Mouse (Mus musculus) hindbrain, embryonic 11.5 days (tissue): ENCODE measurements at regions not wholly inside any gene's neighbourhood (a gene's known extent, or its start where the extent isn't known, plus 50 kb on each side); places are given as distances from the start of the nearest gene placed in this dataset.
A peak's percentile ranks its signal among the peaks of the same experiment; 100 is the strongest.

Experiments used
- ATAC-seq: fragments of 200-750 bp; cut with Nextera tagmentation; 2 replicates; pipeline ENCODE4 v1.8.0; 2017; ENCODE audit warnings: mild to moderate bottlenecking, moderate TSS enrichment, moderate library complexity; ENCODE audit not compliant: low FRiP score
- DNase-seq: peaks from one replicate; pipeline ENCODE4 v3.0.0-alpha.2; 2015; ENCODE audit warnings: low spot score
- H3K27ac ChIP-seq: fragments of 300-500 bp; sonication (generic); 2 replicates; pipeline ENCODE4 v1.5.1; 2014; ENCODE audit warnings: mild to moderate bottlenecking, low read depth, low read length
- H3K27me3 ChIP-seq: fragments of 300-500 bp; sonication (generic); 2 replicates; pipeline ENCODE4 v1.6.1; 2014; ENCODE audit warnings: mild to moderate bottlenecking, low read length, moderate library complexity, mixed read lengths; ENCODE audit not compliant: control insufficient read depth, insufficient read depth
- H3K36me3 ChIP-seq: fragments of 300-500 bp; sonication (generic); 2 replicates; pipeline ENCODE4 v1.6.1; 2014; ENCODE audit warnings: mild to moderate bottlenecking, low read length, moderate library complexity, mixed read lengths; ENCODE audit not compliant: control insufficient read depth, insufficient read depth
- H3K4me1 ChIP-seq: fragments of 300-500 bp; sonication (generic); replicated peaks from 2 replicates; pipeline ENCODE4 v1.6.1; 2014; ENCODE audit warnings: low read length, mixed read lengths; ENCODE audit not compliant: control insufficient read depth, insufficient read depth
- H3K4me2 ChIP-seq: fragments of 300-500 bp; sonication (generic); replicated peaks from 2 replicates; pipeline ENCODE4 v1.6.1; 2014; ENCODE audit warnings: mild to moderate bottlenecking, low read depth, low read length
- H3K4me3 ChIP-seq: fragments of 300-500 bp; sonication (generic); 2 replicates; pipeline ENCODE4 v1.5.1; 2014; ENCODE audit warnings: low read depth, low read length
- H3K9ac ChIP-seq: fragments of 300-500 bp; sonication (generic); 2 replicates; pipeline ENCODE4 v1.6.1; 2014; ENCODE audit warnings: low read depth, low read length
- H3K9me3 ChIP-seq: fragments of 300-500 bp; sonication (generic); 2 replicates; pipeline ENCODE4 v1.6.1; 2016; ENCODE audit warnings: low read length; ENCODE audit not compliant: control insufficient read depth
- WGBS: fragments of 180-500 bp; shearing (Covaris S2); extraction: QIAGEN DNeasy Blood & Tissue Kit; methylation state at CpG from one replicate; pipeline ENCODE4 v1.1.7; 2014; 5-methylcytosine and 5-hydroxymethylcytosine counted together

- 84% methylated on average over 4 of the region's 4 CpGs for WGBS
These were observed 855.2 kb upstream of the Cdh10 start for GRCm38 (mm10) chr15:17963240-17964209.

GRCm38 (mm10) chr15:17987763-17988162, 831.0 kb upstream of the Cdh10 start:
- Histone ChIP-seq H3K9ac (no peak overlapping the region), H3K27ac (no peak overlapping the region), H3K27me3 (no peaks in the 10 kb centered on the region), H3K4me2 (no peak overlapping the region), H3K36me3 (no peaks in the 10 kb centered on the region), H3K4me1 (no peaks in the 10 kb centered on the region), H3K4me3 (no peak overlapping the region), H3K9me3 (no peaks in the 10 kb centered on the region)
- 60% methylated on average over 1 of the region's 1 CpGs for WGBS
- ATAC-seq (no peak), DNase-seq (no peak)

More at GRCm38 (mm10) chr15:17963240-17964209, 855.2 kb upstream of the Cdh10 start:
- H3K27ac ChIP-seq: no peak overlapping the region
- H3K4me3 ChIP-seq: no peak overlapping the region
- H3K9ac ChIP-seq: no peak overlapping the region
- no peaks in the 10 kb centered on the region for H3K4me1 ChIP-seq
- no peaks in the 10 kb centered on the region for H3K9me3 ChIP-seq
- no peaks in the 10 kb centered on the region for H3K27me3 ChIP-seq
- ATAC-seq (no peak), DNase-seq (no peak)
- no peaks in the 10 kb centered on the region for H3K36me3 ChIP-seq
- no peak overlapping the region for H3K4me2 ChIP-seq

GRCm38 (mm10) chr15:18032626-18033025, 786.1 kb upstream of the Cdh10 start:
- Histone ChIP-seq H3K27me3 (no peaks in the 10 kb centered on the region), H3K9ac (no peak overlapping the region), H3K27ac (no peak overlapping the region), H3K4me1 (no peaks in the 10 kb centered on the region), H3K9me3 (no peaks in the 10 kb centered on the region), H3K4me2 (no peak overlapping the region), H3K36me3 (no peaks in the 10 kb centered on the region), H3K4me3 (no peak overlapping the region)
- ATAC-seq: no peak
- DNase-seq: no peak
- WGBS: 93% methylated on average over 6 of the region's 6 CpGs

GRCm38 (mm10) chr15:18052219-18053030, 766.3 kb upstream of the Cdh10 start:
- no peak overlapping the region for H3K27ac ChIP-seq
- no peak overlapping the region for H3K4me3 ChIP-seq
- 48% methylated on average over 3 of the region's 3 CpGs for WGBS
- H3K4me2 ChIP-seq: no peak overlapping the region
- no peaks in the 10 kb centered on the region for H3K36me3 ChIP-seq
- no peaks in the 10 kb centered on the region for H3K4me1 ChIP-seq
- H3K9ac ChIP-seq: no peak overlapping the region
- DNase-seq: peak; percentile 15
- no peaks in the 10 kb centered on the region for H3K9me3 ChIP-seq
- H3K27me3 ChIP-seq: no peaks in the 10 kb centered on the region
- peak; percentile 72 for ATAC-seq

GRCm38 (mm10) chr15:18065515-18065914, 753.2 kb upstream of the Cdh10 start:
- Histone ChIP-seq H3K4me2 (no peak overlapping the region), H3K27ac (no peak overlapping the region), H3K4me3 (no peak overlapping the region), H3K9me3 (no peaks in the 10 kb centered on the region), H3K27me3 (no peaks in the 10 kb centered on the region), H3K4me1 (no peaks in the 10 kb centered on the region), H3K9ac (no peak overlapping the region), H3K36me3 (no peaks in the 10 kb centered on the region)
- DNase-seq (no peak), ATAC-seq (no peak)
- WGBS: 92% methylated on average over 3 of the region's 3 CpGs

- DNase-seq (no peak), ATAC-seq (no peak)
- 79% methylated on average over 1 of the region's 1 CpGs for WGBS
- H3K27ac ChIP-seq: no peak overlapping the region
- H3K4me1 ChIP-seq: no peaks in the 10 kb centered on the region
- H3K4me2 ChIP-seq: no peak overlapping the region
- H3K27me3 ChIP-seq: no peaks in the 10 kb centered on the region
- no peak overlapping the region for H3K4me3 ChIP-seq
- H3K36me3 ChIP-seq: no peaks in the 10 kb centered on the region
- no peaks in the 10 kb centered on the region for H3K9me3 ChIP-seq
- H3K9ac ChIP-seq: no peak overlapping the region
These were observed 739.1 kb upstream of the Cdh10 start for GRCm38 (mm10) chr15:18079644-18080043.
